Mouse (Mus musculus) spleen, adult 12 weeks (tissue): ENCODE data around the gene Pkd1l1.

Experiments used
- DNase-seq: peaks from one replicate; pipeline ENCODE4 v3.0.0; 2022; ENCODE audit warnings: low spot score

The Pkd1l1 gene

DNA sequence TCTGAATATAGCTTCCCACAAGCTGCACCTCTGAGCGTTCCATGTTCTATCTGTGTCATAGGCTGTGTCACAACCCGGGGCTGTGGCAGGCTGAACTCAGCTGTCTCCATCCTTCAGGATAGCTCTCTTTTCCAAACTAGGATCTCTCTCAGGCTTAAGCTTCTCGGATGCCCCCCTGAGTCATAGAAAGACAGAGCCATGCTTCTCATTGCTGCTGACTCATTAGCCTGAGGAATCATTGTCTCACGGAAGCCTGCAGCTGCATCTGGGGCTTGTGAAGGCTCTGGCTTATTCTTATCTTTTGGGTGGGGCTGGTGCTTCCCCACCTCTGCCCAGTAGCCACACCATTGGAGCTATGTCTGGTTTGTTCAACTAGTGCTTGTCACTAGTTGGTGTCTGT is 151.7 kb downstream of the Pkd1l1 start:
- DNase-seq, result no peak

DNA sequence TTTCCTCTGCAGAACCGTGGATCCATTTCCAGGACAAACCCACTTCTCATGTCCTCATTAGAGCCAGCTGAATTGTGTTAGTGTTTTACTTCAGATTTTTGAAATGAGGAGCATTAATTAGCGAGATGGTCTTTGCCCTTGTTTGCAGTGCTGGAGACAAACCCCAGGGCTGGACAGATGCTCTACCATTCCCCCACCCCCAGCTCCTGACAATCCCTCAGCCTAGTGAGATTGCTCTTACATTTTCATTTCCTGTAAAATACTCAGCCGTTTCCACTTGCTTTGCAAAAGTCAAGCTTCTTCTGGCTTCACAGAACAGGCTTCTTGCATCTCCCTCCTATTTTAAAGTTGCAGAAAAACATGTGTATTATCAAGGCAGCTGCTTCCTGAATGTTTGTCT is 155.7 kb downstream of the Pkd1l1 start:
- no peak for DNase-seq

DNA sequence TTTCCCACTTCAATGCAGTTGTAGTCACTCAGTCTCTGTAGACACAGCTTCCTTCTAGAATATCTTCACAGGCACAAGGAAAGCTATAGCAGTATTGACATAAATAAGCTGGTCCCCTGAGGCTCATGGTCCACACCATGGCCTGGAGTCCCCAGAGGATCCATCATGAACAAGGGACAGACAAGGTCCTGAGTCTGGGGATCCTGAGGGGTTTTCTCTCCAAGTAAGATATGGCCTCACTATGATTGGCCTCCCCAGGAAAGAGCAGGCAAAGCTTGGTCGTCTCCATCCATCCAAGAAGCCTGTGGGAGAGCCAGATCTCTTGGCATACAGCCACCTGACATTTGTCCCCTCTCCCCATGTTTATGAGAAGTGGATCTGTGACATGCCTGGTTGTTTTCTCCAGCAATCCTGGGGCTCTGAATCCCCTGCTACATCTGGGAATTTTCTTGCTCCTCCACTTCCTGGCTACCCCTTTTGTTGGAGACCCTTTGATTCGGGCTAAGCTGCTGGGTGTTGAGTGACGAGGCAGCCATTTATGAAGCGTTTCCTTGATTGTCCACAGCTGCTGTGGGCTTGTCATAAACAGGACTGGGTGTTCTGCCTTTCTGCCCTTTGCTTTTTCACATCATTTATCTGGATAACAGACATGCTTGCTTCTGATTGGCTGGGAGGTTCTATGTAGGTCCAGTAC is 158.8 kb downstream of the Pkd1l1 start:
- no peak for DNase-seq

DNA sequence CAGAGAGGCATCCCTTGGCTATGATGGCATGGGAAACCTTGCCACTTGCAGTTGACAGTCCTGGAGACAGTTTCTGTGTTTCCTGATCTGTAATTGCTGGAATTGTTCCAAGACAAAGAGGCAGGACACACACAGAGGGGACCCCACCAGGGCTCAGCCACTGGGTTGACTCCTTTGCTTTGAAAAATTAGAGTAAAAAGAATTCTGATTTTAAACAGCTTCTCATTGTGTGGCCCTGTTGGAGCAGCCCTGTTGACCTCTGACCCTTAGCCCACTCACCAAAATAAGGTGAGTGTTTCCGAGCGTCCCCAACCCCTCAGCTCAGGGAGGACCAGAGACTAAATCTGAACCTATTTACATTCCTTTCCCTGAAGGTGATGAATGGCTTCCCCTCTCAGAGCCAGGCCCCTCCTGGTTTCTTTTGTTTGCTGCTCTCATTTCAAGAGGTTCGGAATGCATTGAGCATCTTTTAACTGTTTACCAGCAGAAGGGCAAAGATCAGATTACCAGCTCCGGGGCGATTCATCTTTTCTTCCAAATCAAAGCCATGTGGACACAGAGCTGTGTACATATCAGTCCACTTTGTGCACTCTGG is 161.5 kb downstream of the Pkd1l1 start:
- DNase-seq, result no peak

DNA sequence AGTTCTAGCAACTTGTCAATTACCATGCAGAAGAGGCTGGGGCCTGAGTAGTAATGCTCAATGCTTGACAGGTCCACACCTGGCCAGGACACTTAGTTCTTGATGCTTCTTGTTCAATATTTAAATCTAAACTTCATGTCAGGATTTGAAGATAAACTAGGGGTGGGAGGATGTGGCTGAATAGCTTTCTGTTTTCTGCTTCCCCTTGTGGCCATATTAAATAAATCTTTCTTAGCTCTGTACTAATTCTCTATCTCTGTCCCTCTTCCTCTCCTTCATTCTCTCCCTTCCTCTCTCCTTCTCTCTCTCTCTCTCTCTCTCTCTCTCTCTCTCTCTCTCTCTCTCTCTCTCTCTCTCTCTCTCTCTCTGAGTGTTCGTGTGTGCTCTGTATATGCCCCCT is 163.4 kb downstream of the Pkd1l1 start:
- DNase-seq, result no peak

DNA sequence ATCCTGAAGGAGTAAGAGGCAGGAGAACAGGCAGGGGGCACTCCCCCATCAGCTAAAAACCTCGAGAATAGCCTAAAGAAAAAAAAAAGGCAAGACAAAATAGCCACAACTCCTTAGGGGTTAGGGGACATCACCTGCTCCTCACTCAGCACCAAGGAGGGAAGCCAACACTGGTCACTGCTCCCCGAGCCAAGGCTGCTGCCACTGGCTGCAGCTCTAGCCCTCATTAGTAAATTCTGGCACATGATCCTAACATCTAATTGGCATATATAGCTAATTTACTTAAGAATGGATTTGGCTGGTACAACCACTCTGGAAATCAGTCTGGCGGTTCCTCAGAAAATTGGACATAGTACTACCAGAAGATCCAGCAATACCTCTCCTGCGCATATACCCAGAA is 166.1 kb downstream of the Pkd1l1 start:
- no peak for DNase-seq

DNA sequence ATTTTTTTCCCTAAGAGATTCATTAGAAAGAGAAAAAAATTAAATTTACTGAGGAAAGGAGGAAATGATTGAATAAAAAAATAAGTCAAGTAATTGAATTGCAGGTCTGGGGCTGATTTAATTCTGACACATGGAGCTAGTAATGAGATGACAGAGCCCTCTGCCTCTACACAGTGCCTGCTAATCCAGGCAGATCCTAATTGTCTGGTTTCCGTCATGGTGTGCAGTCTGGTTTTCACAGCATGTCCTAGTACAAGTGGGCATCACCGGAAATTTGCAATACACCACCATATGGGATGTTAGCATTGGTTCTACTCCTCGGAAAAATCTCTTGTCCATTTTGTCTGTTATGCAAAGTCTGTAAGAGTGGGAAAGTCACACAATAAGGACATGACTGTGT is 168.9 kb downstream of the Pkd1l1 start:
- no peak for DNase-seq

DNA sequence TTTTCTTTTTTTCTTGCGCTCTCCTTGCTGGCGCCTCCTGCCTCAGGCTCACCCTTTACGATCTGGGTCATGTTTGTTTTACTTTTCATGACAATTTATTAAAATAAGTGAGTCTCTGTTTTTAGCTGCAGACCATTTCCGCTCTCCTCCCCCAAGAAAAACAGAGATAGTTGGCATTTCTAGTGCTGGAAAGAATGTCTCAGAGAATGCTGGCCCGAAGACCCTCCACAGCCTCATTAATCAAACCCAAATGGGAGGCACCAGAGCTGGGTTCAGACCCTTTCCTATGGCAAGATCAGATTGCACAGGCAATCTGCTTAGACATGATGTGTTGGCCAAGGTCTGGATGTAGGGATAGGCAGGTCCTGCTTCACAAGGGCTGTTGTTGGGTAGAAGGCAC is 175.6 kb downstream of the Pkd1l1 start:
- no peak for DNase-seq

DNA sequence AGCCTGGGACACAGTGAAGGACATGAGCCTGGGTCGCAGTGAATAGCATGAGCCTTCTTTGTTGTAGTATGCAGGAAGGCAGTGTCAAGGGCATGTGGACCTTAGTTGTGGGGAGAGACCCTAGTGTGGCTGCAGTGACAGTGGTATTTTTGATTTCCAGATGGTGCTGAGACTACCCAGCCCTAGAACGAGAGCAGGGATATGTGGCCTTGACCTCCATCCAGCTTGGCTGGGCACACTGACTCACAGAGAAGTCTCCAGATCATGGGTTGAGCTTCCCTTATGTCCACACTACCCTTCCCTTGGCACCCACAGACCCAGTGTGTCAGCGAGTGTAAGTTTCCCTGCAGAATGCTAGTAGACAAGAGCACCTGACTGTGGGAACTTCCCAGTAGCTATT is 178.0 kb downstream of the Pkd1l1 start:
- DNase-seq, result no peak

DNA sequence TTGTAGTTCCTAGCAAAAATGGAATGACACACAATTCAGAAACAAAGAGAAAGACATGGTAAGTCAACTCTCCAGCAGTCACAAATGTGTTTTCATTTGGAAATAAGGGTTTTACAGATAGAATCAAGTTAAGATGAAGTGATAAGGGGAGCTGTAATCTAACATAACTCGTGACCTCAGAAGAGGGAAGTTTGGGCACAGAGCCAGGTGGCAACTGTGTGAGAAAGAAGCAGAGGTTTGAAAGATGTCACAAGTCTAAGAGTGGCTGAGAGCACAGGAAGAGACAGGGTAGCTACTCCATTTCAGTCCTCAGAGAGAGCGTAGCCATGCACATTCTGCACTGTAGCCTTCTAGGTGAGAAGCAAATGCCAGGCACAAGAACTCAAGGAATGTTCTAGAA is 180.9 kb downstream of the Pkd1l1 start:
- DNase-seq, result no peak

DNA sequence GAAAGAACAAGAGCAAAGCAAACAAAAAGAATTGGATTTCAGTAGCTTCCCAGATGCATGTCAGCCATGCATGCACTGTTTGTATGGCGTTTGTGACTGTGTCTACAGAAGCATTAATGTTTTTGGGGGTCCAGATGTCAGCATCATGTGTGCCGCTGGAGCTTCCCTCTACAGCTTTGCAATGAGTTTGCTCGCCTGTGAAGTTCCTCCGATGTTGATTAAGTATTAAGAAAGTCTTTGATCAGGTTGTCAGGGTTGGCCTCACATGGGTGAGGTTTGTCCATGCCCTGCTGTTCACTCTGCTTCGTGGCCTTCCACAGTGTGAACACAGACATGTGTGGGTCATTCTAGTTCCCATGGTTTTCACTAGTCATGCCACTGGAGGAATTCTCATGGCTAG is 183.9 kb downstream of the Pkd1l1 start:
- no peak for DNase-seq

DNA sequence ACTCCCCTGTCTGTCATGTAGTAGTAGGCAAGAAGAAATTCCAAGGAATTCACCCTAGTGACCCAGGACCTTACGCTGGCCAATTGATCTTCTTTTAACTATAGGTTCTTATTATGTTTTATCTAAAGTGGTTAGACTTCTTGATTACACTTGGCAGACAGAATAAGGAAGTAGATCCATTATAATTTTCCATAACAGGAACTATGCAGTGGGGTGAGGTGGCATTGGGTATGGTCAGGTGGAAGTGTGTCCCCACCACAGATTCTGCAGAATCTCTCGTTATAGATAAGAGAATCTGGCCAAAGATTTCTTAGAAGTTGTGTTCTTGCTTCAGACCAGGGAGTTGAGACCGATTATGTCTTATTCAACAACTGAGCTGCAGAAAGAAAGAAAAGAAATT is 185.5 kb downstream of the Pkd1l1 start:
- DNase-seq, result no peak

DNA sequence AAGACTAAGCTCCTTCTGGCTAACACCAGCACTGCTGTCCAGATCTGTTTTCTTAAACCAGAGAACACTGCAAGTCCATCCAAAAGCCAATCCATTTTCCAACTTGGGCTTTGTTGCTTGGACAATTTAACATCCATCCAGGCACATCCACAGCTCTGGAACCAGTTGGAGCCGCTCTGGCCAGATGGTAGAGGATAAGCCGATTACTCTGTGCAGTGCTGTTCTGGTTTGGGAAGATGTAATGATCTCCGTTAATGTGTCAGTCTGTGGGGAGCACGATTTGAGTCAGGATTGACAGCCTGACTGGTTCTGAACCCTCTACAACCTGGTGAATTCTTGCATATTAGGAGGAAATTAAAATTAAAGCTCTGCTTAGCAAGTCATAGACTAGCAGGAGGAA is 188.7 kb downstream of the Pkd1l1 start:
- DNase-seq, result no peak

DNA sequence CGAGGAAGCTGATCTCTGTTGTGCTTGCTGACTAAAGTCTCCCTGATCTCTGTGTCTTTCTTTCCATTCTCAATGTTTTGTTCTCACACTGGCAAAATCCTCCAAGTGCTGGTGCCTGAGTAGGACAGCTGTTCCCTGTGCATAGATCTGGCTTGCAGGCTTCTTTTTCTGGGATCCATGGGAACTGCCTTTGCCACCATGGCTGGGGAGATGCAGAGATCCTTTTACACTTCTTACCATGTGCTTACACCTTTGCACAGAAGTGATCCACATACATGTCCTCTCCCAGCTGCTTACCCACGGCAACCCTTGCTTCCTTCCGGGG is 191.0 kb downstream of the Pkd1l1 start:
- no peak for DNase-seq

DNA sequence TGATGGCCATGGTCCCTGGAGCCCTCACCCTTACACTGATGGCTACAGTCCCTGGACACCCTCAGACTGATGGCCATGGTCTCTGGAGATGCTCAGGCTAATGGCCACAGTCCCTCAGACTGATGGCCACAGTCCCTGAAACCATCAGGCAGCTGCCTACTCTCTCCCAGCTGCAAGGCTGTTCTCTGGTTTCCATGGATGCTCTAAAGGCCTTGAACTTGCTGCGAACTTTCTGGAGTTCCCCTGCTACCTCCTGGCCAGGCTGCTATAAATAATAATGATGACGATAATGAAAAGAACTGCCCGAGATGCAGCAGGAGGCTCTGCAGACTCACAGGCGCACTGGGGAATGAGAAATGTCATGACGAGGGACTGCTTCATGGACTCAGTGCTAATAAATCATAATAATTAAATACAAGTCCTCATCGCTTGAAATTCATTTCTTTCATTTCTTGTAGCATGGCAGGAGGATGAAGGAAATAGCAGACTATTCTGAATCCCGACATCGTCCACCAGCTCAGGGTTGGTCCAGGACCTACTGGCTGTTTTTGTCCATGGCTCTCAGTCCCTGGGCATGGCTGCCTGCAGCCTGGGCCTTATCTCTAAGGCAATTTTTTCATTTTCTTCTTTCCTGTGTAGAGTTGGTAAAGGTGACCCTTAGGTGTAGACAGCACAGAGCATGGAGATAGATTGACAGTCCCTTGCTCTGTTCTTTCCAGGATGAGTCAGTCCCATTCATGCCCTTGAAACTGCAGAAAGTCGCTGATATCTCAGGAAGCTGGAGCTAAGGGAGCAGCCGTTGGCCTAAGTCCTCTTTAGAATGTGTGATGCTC is 191.5 kb downstream of the Pkd1l1 start:
- DNase-seq, result no peak

DNA sequence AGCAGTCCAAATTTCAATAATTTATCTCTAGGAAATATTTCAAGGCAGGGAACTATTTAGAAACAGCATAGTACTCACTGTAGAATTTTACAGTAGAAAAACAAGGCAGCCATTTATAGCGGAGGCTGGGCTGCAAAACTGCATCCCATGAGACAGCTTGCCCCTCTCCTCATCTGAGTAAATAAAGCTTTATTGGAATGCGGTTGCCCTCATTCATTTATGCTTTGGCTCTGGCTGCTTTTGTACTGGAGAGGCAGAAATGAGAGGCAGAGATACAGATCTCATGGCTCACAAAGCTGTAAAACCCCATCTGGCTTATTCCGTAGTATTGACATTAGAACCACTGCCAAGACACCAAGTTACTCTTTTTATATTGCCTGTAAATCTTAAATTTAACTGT is 193.6 kb downstream of the Pkd1l1 start:
- no peak for DNase-seq
